Mouse (Mus musculus): ENCODE results near the gene Krt14.
"Not testable (repeated sequence)": the region's sequence is repeated elsewhere in the genome, so short reads cannot be mapped to it uniquely, and the experiment has no call there.

The Krt14 gene

GRCm38 (mm10) chr11:100207498-100207897 lies at the start of gene Krt14:
Gene Krt14 (minus strand): TSS chr11:100207548.
- no peak for DNase-seq

- DNase-seq = no peak
Observed at GRCm38 (mm10) chr11:100255514-100255913, 48.2 kb upstream of the Krt14 start.

GRCm38 (mm10) chr11:100254360-100255090 lies 47.2 kb upstream of the Krt14 start:
- no peak for DNase-seq

- no peak for DNase-seq
Observed at GRCm38 (mm10) chr11:100248852-100249465, 41.6 kb upstream of the Krt14 start, which contains the start of gene Krt16. Gene Krt16 (minus strand): TSS chr11:100248902.

- not testable (repeated sequence) for DNase-seq
Observed at GRCm38 (mm10) chr11:100246471-100246870, 39.1 kb upstream of the Krt14 start.

- not testable (repeated sequence) for DNase-seq
Observed at GRCm38 (mm10) chr11:100240272-100240671, 32.9 kb upstream of the Krt14 start.

GRCm38 (mm10) chr11:100221741-100222140 lies 14.4 kb upstream of the Krt14 start:
- DNase-seq = no peak

GRCm38 (mm10) chr11:100219304-100219703 lies 12.0 kb upstream of the Krt14 start:
- no peak for DNase-seq

- no peak for DNase-seq
Observed at GRCm38 (mm10) chr11:100208542-100208941, 1.2 kb upstream of the Krt14 start.

GRCm38 (mm10) chr11:100203448-100203847 lies 3.9 kb downstream of the Krt14 start:
- DNase-seq = peak; percentile 61

- no peak for DNase-seq
Observed at GRCm38 (mm10) chr11:100202906-100203305, 4.4 kb downstream of the Krt14 start.

- peak; percentile 35 for DNase-seq
Observed at GRCm38 (mm10) chr11:100200104-100200820, 7.1 kb downstream of the Krt14 start.

- DNase-seq = no peak
Observed at GRCm38 (mm10) chr11:100198666-100199065, 8.7 kb downstream of the Krt14 start.

GRCm38 (mm10) chr11:100192992-100193391 lies 14.4 kb downstream of the Krt14 start, which contains the start of gene Krt9:
Gene Krt9 (minus strand): TSS chr11:100193246.
- DNase-seq = no peak

GRCm38 (mm10) chr11:100191820-100192219 lies 15.5 kb downstream of the Krt14 start:
- DNase-seq = no peak

- no peak for DNase-seq
Observed at GRCm38 (mm10) chr11:100186736-100187135, 20.6 kb downstream of the Krt14 start.

GRCm38 (mm10) chr11:100181725-100182124 lies 25.6 kb downstream of the Krt14 start:
- DNase-seq = no peak

GRCm38 (mm10) chr11:100179260-100179659 lies 28.1 kb downstream of the Krt14 start:
- DNase-seq = no peak

- DNase-seq = no peak
Observed at GRCm38 (mm10) chr11:100178307-100178706, 29.0 kb downstream of the Krt14 start.

- DNase-seq = no peak
Observed at GRCm38 (mm10) chr11:100176791-100177190, 30.6 kb downstream of the Krt14 start.

- peak; percentile 81 for DNase-seq
Observed at GRCm38 (mm10) chr11:100168765-100169762, 38.3 kb downstream of the Krt14 start.

- peak; percentile 72 for DNase-seq
Observed at GRCm38 (mm10) chr11:100168071-100168470, 39.3 kb downstream of the Krt14 start.

All from lung, postnatal 14 days (tissue).